Mouse (Mus musculus) CD4-positive, CD25-positive, alpha-beta regulatory T cell, adult 2 months (primary cell): Measurements from ENCODE around the gene Edc3.
A peak's percentile ranks its signal among the peaks of the same experiment; 100 is the strongest.

Experiments
- DNase-seq: peaks from one replicate; pipeline ENCODE4 v3.0.0-alpha.2; 2012; ENCODE audit warnings: low read depth, low spot score

Gene Edc3

DNA sequence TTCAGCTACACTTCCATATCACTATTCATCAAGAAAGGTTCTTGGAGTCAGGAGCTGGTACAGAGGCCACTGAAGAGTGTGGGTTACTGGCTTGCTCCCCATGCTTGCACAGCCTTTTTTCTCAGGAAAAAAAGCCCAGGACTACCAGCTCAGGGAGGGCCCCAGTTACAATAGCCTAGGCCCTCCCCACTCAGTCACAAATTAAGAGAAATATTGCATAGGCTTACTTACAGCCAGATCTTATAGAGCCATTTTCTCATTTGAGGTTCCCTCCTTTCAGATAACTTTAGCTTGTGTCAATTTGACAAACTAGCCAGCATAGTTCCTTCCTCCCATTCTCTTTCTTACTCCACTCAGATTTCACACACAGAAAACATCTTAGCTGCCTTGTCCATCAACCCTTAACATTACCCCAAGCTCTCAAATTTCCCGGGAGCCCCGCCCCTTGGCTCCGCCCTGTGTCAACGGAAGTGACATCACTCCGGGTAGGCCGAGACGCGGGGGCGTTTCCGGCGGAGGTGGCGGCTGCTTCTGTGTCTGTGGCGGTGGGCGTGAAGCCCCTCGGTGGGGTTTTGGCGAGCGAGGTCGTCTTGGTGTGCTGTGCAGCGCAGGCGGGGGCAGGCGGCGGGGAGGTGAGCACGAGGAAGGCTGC lies at the start of gene Edc3:
Gene Edc3, plus strand, starts transcription at position 473 of the 652 bp plus-strand sequence.
- DNase-seq = peak; percentile 93

DNA sequence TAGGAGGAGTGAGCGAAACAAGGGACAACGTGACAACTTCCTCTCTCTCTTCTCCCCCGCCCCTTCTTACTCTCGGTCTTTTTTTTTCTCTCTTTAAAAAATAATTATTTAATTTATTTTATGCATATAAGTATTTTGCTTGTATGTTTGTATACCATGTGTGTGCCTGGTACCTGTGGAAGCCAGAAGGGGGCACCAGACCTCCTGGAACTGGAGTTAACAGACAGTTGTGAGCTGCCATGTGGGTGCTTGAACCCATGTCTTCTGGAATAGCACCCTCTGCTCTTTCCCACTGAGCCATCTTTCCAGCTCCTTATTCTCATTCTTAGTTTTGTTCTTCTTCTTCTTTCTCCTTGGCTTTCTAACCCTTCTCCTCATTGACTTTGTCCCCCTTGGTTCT lies 49.4 kb upstream of the Edc3 start:
- DNase-seq = peak; percentile 26

DNA sequence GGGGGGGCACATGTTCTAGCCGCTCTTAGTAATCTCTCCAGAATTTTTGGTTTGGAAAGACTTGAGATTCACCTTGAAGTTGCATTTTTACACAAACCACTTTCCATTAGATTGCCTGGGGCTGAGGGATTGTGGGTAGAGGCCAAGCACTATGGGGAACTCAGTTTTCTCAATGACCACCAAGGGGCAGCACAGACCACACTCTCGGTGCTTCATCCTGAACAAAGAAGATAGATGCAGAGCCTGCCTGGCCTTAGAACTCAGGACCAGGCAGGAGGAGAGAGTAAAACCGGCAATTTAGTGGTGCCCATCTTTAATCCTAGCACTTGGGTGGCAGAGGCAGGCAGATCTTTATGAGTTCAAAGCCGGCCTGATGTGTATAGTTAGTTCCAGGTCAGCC lies 48.6 kb upstream of the Edc3 start:
- DNase-seq = peak; percentile 88

GRCm38 (mm10) chr9:57660501-57660900 lies 47.8 kb upstream of the Edc3 start:
- no peak for DNase-seq

GRCm38 (mm10) chr9:57661552-57661951 lies 46.8 kb upstream of the Edc3 start:
- no peak for DNase-seq

DNA sequence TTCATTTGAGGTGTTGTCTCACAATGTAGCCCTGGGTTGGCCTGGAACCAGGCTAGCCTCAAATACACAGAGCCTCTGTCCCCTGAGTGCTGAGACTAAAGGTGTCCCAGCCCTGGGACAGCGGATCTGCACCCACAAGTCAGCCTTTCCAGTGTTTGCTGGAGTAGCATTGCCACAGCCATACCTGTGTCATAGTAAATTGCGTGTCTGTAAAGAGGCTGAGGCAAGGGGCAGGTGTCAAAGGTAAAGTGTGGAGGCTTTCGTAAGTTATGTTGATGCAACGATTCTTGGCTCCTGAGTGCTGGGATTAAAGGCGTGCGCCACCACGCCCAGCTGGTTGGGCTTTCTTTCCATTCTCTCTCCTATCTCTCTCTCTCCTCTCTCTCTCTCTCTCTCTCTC lies 43.7 kb upstream of the Edc3 start:
- DNase-seq = no peak

DNA sequence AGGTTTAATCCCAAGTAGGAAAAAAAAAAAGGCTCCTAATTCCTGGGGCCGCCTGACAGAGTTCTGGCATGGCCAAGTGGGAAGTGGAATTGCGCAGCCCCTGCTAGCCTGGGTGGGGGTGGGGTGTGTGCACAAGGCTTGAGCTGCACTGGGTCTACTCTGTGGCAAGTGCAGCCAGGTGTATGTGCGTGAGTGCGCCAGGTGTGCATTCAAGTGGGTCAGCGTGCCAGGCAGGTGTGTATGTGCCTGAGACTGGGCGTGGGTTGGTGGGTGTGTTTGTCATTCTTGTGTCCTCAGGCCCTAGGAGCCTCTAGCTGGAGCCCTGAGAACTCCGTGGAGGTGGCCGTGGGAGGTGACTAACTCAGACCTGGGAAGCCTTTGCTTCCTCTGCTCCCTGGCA lies 41.8 kb upstream of the Edc3 start:
- DNase-seq = no peak

- DNase-seq = peak; percentile 44
These were observed 41.2 kb upstream of the Edc3 start for GRCm38 (mm10) chr9:57667136-57667535.

- DNase-seq = no peak
These were observed 40.5 kb upstream of the Edc3 start for GRCm38 (mm10) chr9:57667817-57668216.

GRCm38 (mm10) chr9:57668277-57668676 lies 40.1 kb upstream of the Edc3 start:
- no peak for DNase-seq

DNA sequence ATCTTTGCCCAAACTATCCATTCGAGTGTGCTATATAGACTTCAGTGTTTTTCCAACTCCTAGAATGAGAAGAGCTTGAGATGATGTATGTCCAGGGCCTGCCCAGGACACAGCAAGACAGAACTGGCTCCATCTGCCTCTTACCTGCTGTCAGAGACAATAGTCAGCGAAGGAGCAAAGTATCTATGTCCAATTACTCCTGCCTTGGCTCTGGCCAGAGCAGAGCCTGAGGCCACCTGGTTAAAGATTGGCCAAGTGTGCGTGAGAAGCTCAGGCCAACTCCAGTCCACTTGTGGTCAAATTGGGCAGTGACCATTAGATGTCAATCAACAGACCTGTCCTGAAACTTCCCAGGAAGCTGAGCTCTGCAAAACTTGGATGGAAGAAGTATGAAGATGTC lies 38.8 kb upstream of the Edc3 start:
- no peak for DNase-seq

DNA sequence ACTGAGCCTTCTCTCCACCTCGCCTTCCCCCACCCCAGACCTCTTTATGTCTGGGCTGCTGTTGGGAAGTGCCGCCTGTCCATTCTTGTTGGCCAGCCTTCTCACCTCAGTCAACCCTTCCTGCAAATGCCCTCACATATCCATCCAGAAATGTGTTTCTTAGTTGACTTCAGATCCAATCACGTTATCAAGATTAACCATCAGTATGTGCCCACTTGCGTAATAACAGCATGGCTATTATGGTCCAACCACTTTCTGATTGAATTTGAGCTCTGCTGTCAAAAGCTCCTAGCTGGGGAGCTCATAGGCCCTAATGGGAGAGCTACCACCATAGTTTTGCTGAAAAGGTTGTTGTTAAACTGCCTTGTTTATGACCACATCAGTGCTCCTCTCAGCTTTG lies 37.3 kb upstream of the Edc3 start:
- no peak for DNase-seq

- DNase-seq = no peak
These were observed 36.8 kb upstream of the Edc3 start for GRCm38 (mm10) chr9:57671500-57671899.

GRCm38 (mm10) chr9:57681411-57681810 lies 26.9 kb upstream of the Edc3 start:
- DNase-seq = no peak

- DNase-seq = no peak
These were observed 24.8 kb upstream of the Edc3 start, which contains the start of gene Cyp1a2 for GRCm38 (mm10) chr9:57683520-57683919. TSS of gene Cyp1a2 (minus strand) at chr9:57683703.

DNA sequence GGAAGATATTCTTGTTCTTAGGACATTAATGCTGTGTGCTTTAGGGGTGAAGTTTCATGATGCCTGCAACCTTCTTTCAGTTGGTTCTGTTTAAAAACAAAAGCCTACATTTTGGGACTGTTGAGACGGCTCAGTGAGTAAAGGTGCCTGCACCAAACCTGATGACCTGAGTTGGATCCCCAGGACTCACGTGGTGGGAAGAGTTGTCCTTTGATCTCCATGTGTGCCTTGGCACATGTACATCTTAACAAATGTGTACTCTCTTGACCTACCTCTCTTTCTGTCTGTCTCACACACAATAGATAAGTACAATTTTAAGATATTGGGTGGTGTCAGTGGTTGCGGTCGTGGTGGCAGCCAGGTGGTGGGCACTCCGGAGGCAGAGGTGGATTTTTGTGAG lies 22.3 kb upstream of the Edc3 start:
- DNase-seq = no peak

DNA sequence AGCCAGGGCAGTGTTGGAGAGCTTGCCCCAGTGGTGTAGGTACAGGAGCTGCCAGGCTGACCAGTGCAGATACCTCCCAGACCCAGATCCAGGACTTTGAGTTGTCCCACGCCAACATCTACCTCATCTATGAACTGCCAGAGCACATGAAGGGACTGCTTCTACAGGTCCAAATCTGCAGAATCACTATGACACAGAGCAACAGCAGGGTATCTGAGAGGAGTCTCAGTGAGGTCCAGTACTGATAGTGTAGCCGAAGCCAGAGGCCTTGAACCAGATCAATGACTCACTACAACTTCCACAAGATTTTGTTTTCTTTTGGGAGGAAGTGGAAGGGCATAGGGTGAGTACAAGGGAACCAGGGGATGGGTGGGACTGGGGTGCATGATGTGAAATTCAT lies 20.6 kb upstream of the Edc3 start, which contains the start of gene Cyp1a1:
Gene Cyp1a1, plus strand, starts transcription at position 178 of the 400 bp plus-strand sequence.
- no peak for DNase-seq

DNA sequence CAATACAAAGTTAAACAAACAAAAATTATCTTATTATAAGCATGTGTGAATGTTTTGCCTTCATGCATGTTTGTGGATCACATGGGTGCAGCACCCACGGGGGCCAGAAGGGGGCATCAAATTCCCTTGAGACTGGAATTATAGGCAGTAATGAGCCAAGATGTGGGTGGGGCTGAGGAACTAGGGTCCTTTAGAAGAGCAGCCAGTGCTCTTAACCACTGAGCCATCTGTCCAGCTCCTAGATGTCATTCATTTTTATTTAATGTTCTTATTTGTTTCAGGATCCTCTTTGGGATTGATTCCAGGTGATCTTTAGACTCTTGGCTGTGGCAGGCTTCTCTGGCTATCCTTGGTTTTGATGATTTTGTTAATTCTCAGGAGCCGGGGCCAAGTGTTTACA lies 20.2 kb upstream of the Edc3 start:
- peak; percentile 41 for DNase-seq

DNA sequence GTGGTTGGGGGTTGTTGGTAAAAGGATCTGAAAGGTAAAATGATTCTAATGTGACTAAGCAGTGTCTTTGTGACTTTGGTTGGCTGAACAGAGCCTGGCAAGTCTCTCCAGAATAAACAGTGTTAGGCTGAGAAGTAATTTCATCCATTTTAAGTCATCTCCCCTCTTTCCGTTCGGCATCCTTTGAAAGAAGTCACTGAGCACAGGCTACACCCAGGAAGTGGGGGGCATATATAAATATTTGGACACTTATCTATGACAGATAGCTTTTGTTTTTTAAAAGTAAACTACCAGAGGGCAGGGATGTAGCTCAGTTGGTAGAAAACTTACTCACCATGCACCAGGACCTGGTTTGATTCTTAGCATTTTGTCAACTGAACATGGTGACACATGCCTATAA lies 19.7 kb upstream of the Edc3 start:
- no peak for DNase-seq

GRCm38 (mm10) chr9:57694108-57694507 lies 14.2 kb upstream of the Edc3 start:
- no peak for DNase-seq

DNA sequence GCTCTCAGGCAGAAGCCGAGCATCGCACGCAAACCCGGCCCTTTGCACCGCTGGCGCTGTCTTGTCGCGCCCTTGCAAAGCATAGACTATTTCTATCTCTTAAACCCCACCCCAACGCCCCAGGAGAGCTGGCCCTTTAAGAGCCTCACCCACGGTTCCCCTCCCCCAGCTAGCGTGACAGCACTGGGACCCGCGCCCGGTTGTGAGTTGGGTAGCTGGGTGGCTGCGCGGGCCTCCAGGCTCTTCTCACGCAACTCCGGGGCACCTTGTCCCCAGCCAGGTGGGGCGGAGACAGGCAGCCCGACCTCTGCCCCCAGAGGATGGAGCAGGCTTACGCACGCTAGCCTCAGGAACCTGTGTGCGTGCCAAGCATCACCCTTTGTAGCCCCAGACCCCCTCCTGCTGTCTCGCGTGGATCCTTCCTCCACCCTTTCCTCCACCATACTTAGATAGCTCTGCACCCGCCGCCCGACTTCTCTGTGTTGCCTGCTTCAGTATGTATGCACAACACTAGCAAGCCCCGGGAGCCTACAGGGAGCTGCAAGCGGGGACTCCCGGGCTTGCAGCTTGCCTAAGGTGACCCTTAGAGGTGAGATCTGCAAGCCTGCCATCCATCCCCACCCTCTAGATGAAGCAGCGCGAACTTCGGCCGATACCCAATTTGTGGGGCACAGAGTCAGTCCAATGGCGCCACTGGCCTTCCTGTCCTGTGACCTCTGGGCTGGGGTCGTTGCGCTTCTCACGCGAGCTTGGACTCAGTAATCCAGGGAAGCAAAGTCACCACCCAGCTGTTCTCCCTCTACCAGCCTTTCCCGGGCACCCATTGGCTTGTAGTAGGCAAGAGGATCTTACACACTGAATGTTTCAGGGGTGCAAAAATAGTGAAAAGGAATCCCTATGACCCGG lies 11.7 kb upstream of the Edc3 start:
- DNase-seq = peak; percentile 37

DNA sequence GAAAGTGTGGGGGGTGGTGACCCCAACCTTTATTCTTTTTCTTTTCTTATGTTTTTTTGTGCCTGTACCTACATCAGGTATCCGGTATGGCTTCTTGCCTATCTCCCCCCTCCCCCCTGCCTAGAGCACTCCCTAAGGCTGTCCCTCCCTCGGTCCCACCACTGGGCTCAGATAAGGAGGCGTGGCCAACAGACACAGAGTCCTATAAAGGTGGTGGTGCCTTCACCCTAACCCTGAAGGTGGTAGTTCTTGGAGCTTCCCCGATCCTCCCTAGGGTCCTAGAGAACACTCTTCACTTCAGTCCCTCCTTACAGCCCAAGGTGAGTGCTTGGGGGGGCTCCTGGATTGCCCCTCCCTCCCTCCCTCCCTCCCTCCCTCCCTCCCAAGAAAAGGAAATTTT lies 11.0 kb upstream of the Edc3 start:
- no peak for DNase-seq
